Mouse (Mus musculus) c-Kit-negative CD71-positive TER-119-positive erythroid progenitor cells, embryonic 14.5 days (primary cell): Measurements from ENCODE around the gene Arid5b.

Source experiments
- DNase-seq: peaks from one replicate; pipeline ENCODE4 v3.0.0-alpha.2; 2013; ENCODE audit warnings: low read depth, low spot score

Gene Arid5b

DNA sequence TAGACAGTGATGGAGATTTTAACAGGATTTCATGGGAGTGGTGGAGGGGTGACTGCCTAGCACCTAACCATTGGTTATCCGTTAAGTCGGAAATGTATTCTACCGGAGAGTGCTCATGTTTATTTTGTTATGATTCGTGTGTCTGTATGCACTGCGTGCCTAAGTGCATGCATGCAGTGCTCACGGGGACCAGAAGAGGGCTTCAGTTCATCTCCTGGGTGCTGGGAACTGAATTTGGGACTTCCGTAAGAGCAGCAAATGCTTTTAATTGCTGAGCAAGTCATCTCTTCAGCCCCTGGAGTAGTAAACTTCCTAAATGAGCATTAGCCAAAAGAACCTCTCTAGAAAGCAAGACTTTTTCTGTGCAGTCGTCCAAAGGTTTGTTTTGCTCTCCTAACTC lies 226.2 kb downstream of the Arid5b start:
- DNase-seq = no peak

GRCm38 (mm10) chr10:68051316-68051933 lies 227.1 kb downstream of the Arid5b start:
- DNase-seq = no peak

DNA sequence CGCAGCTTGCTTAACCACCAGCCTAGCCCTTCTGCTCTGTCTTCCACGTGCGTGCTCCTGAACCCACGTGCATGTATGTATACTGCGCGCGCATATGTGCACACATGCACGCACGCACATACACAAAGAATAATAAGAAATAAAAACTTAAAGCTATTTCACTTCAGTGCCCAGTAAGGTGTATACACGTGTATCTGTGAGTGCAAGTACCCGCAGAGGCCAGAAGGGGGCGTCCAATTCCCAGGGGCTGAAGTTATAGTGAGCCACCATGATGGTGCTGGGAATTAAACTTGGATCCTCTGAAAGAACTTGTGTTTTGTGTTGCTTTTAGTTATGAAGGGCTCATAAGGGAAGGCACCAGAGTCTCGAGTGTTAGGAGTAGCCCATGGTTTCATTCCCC lies 227.7 kb downstream of the Arid5b start:
- no peak for DNase-seq

DNA sequence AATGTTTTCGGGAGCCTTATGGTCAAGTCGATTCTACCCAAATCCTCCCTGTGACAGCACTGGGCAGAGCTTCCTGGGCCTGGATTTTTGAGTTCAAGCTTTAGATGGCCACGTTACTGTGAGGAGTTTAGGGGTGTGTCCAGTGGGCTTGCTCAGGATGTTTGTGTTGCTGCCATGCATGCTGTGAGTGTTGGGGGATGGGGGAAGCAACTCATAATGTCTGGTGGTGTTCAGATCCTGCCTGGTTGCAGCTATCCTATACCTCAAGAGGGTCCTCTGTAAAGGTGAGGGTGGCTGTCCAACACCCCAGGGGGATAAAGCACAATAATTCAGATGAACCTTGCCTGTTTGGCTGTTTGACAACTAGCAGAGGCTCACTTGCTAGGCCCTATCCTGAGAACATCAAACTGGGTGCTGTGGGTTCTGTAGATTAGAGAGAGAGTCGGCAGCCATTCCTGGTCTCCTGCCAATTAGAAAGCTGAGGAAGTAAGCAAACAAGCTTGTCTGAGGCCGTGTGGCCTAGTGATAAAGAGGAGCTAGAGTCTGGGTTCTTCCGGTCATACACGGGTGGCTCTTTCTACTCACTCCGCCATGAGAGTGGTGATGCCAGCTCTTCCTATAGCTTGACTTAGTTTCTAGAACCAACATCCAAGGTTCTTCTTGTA lies 229.8 kb downstream of the Arid5b start:
- DNase-seq = no peak

GRCm38 (mm10) chr10:68044864-68045263 lies 233.7 kb downstream of the Arid5b start:
- DNase-seq = no peak

DNA sequence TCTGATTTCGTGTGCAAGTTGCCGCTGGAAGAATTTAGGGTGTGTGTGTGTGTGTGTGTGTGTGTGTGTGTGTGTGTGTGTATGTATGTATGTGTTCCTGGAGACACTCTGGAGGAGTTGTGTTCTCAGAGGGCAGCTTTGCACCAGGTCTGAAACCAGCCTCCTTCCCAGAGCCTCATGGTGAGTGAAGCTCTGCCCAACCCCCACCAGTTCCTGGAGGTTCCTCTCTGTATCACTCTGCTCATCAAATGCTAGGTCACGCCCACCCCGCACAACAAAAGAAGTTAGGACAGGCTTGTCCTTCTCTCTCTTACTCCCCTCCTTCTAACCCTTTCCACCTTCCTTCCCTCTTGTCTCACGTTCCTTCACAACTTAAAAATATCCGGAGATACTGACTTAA lies 234.6 kb downstream of the Arid5b start:
- DNase-seq = no peak
